Mouse (Mus musculus) ovary, postnatal 10 days (tissue): ENCODE results near the gene Fam120c.
A peak's percentile ranks its signal among the peaks of the same experiment; 100 is the strongest.

Experiments
- DNase-seq: peaks from one replicate; pipeline ENCODE4 v3.0.0; 2022; ENCODE audit warnings: low spot score

Fam120c gene

GRCm38 (mm10) chrX:151520458-151521322 lies 176.7 kb downstream of the Fam120c start, which contains the start of gene Phf8:
Gene Phf8 (plus strand): TSS chrX:151520672.
- peak; percentile 60 for DNase-seq
